Mouse (Mus musculus): ENCODE measurements at regions not wholly inside any gene's neighbourhood (a gene's known extent, or its start where the extent isn't known, plus 50 kb on each side); places are given as distances from the start of the nearest gene placed in this dataset.
"Not testable (repeated sequence)": the region's sequence is repeated elsewhere in the genome, so short reads cannot be mapped to it uniquely, and the experiment has no call there.

GRCm38 (mm10) chr5:5822666-5823065 lies 73.5 kb upstream of the Steap1 start:
- H3K36me3 ChIP-seq (replicated peaks; ENCODE audit: control insufficient read depth, insufficient read depth): not testable (repeated sequence)
- WGBS: 90% methylated on average over 9 of the region's 9 CpGs

More at GRCm38 (mm10) chr5:5822666-5823065, 73.5 kb upstream of the Steap1 start:
- not testable (repeated sequence) for H3K4me2 ChIP-seq (replicated peaks); H3K27ac ChIP-seq; H3K27me3 ChIP-seq (ENCODE audit: control insufficient read depth, insufficient read depth, low read length); H3K4me3 ChIP-seq (replicated peaks; ENCODE audit: low read length); H3K9me3 ChIP-seq (ENCODE audit: control insufficient read depth, low read length); H3K9ac ChIP-seq; ATAC-seq (ENCODE audit: low FRiP score); H3K4me1 ChIP-seq (replicated peaks; ENCODE audit: control insufficient read depth, insufficient read depth, low read length); DNase-seq (ENCODE audit: low spot score)
